Mouse (Mus musculus) frontal cortex, postnatal 36 days (tissue): Measurements from ENCODE around the gene Jmjd1c.
A peak's percentile ranks its signal among the peaks of the same experiment; 100 is the strongest.
"Not testable (repeated sequence)": the region's sequence is repeated elsewhere in the genome, so short reads cannot be mapped to it uniquely, and the experiment has no call there.

ENCODE experiments used
- DNase-seq, 2 experiments: peaks; one replicate each; pipeline ENCODE4 v3.0.0; 2022; ENCODE audit warnings: low spot score in 2 of 2

Gene Jmjd1c

GRCm38 (mm10) chr10:67100831-67101251 is 4.9 kb downstream of the Jmjd1c start:
- DNase-seq = no peak

- no peak for DNase-seq
Observed at GRCm38 (mm10) chr10:67104543-67104942, 8.6 kb downstream of the Jmjd1c start.

GRCm38 (mm10) chr10:67105331-67106217 is 9.6 kb downstream of the Jmjd1c start:
- DNase-seq = no peak

GRCm38 (mm10) chr10:67106400-67106799 is 10.5 kb downstream of the Jmjd1c start:
- no peak for DNase-seq

- DNase-seq = no peak
Observed at GRCm38 (mm10) chr10:67107017-67107761, 11.3 kb downstream of the Jmjd1c start.

- no peak for DNase-seq
Observed at GRCm38 (mm10) chr10:67108096-67108495, 12.2 kb downstream of the Jmjd1c start.

GRCm38 (mm10) chr10:67109635-67110034 is 13.7 kb downstream of the Jmjd1c start:
- DNase-seq = no peak

- no peak for DNase-seq
Observed at GRCm38 (mm10) chr10:67111044-67111798, 15.3 kb downstream of the Jmjd1c start.

- DNase-seq = no peak
Observed at GRCm38 (mm10) chr10:67111799-67112177, 15.9 kb downstream of the Jmjd1c start.

- DNase-seq = not testable (repeated sequence)
Observed at GRCm38 (mm10) chr10:67112967-67113366, 17.0 kb downstream of the Jmjd1c start.

GRCm38 (mm10) chr10:67113833-67114232 is 17.9 kb downstream of the Jmjd1c start:
- no peak for DNase-seq

- DNase-seq = no peak
Observed at GRCm38 (mm10) chr10:67115115-67115514, 19.2 kb downstream of the Jmjd1c start.

GRCm38 (mm10) chr10:67115666-67116091 is 19.8 kb downstream of the Jmjd1c start:
- DNase-seq = no peak

- no peak for DNase-seq
Observed at GRCm38 (mm10) chr10:67116251-67116650, 20.3 kb downstream of the Jmjd1c start.

- DNase-seq = no peak
Observed at GRCm38 (mm10) chr10:67119291-67119690, 23.4 kb downstream of the Jmjd1c start.

- DNase-seq = no peak
Observed at GRCm38 (mm10) chr10:67120180-67120579, 24.3 kb downstream of the Jmjd1c start.

- DNase-seq = no peak
Observed at GRCm38 (mm10) chr10:67120640-67121039, 24.7 kb downstream of the Jmjd1c start.

GRCm38 (mm10) chr10:67123756-67124155 is 27.8 kb downstream of the Jmjd1c start:
- DNase-seq = no peak

- peak in 1 of 2 experiments; percentile 61 for DNase-seq
Observed at GRCm38 (mm10) chr10:67124156-67124555, 28.2 kb downstream of the Jmjd1c start.

- DNase-seq = peak; percentile 78 to 79
Observed at GRCm38 (mm10) chr10:67126061-67126858, 30.3 kb downstream of the Jmjd1c start.
